Mouse (Mus musculus) cerebellum, adult 2 months (tissue): ENCODE results near the gene Klhdc9.

Source experiments
- CTCF ChIP-seq: fragments of 200-500 bp; IDR thresholded peaks from 2 replicates; pipeline ENCODE4 v1.5.1; 2011; ENCODE audit warnings: low read depth, mild to moderate bottlenecking, control low read depth, low read length, moderate library complexity, borderline replicate concordance; ENCODE audit not compliant: insufficient read depth
- POLR2A ChIP-seq: fragments of 200-500 bp; IDR thresholded peaks from 2 replicates; pipeline ENCODE4 v1.6.1; 2011; ENCODE audit warnings: low read length, control low read depth, borderline replicate concordance; ENCODE audit not compliant: insufficient read depth

DNA sequence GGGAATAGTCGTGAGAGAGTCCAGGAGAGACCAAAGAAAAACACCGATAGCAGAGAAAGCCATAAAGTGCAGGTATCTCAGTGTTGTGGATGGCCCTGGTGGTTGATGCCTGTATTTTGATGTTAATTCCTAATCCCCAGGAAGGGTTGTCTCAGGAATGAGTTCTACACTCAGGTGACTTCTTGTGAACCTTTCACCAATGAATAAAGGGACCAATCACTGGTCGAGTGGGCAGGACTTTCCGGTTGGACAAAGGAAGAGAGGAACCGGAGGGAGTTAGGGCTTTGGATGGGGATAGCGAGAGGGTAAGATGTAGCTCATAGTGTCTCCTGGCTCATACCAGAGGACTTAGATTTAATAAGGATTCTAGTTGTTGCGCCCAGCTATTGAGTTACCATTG is 40.9 kb downstream of the Klhdc9 start:
- no peak for TF ChIP-seq CTCF
- TF ChIP-seq POLR2A, result peak; percentile 22; the same call in 1 of the 2 replicates
